Mouse (Mus musculus) urinary bladder, adult 2 months (tissue): ENCODE measurements around the gene Apc2. TPM values are rescaled to one million over a fixed set of nuclear protein-coding genes. Genes with fewer than 3 reads are reported as not detected.

Experiments
- polyA plus RNA-seq: library from polyadenylated mRNA; depleted of rRNA; stranded (reverse); fragments of >200 nt; gene quantifications from 2 replicates; pipeline ENCODE4 v1.2.3, GENCODE M21; 2012; rRNA removed

The Apc2 gene
- polyA plus RNA-seq, 1 experiment: 0.76 TPM

Other genes starting within 250 kb of the Apc2 start
- 524 and 620 TPM in 2 replicates for gene Gpx4, start 248.8 kb upstream of the Apc2 start, polyA plus RNA-seq
- 34.0 and 35.4 TPM in 2 replicates for gene Sbno2, start 190.4 kb upstream of the Apc2 start, polyA plus RNA-seq
- 77.3 and 89.9 TPM in 2 replicates for gene Stk11, start 180.2 kb upstream of the Apc2 start, polyA plus RNA-seq
- gene Atp5d, start 157.3 kb upstream of the Apc2 start, polyA plus RNA-seq: 367 and 372 TPM in 2 replicates
- 9.2 and 12.2 TPM in 2 replicates for gene Cbarp, start 155.1 kb upstream of the Apc2 start, polyA plus RNA-seq
- 21.2 and 30.5 TPM in 2 replicates for gene Midn, start 147.7 kb upstream of the Apc2 start, polyA plus RNA-seq
- 249 and 276 TPM in 2 replicates for gene Cirbp, start 130.0 kb upstream of the Apc2 start, polyA plus RNA-seq
- gene 1600002K03Rik, start 123.0 kb upstream of the Apc2 start, polyA plus RNA-seq: 18.4 and 21.5 TPM in 2 replicates
- gene Efna2, start 116.5 kb upstream of the Apc2 start, polyA plus RNA-seq: 3.0 and 3.3 TPM in 2 replicates
- 36.1 and 37.8 TPM in 2 replicates for gene Mum1, start 69.5 kb upstream of the Apc2 start, polyA plus RNA-seq
- gene Ndufs7, start 46.9 kb upstream of the Apc2 start, polyA plus RNA-seq: 294 and 337 TPM in 2 replicates
- gene Gamt, start 35.0 kb upstream of the Apc2 start, polyA plus RNA-seq: 17.4 and 19.0 TPM in 2 replicates
- 68.2 and 82.3 TPM in 2 replicates for gene Dazap1, start 34.5 kb upstream of the Apc2 start, polyA plus RNA-seq
- gene Rps15, start 3.5 kb upstream of the Apc2 start, polyA plus RNA-seq: 3,215 and 3,453 TPM in 2 replicates
- gene 2310011J03Rik, start 24.6 kb downstream of the Apc2 start, polyA plus RNA-seq: 41.8 and 45.6 TPM in 2 replicates
- 9.5 and 9.9 TPM in 2 replicates for gene Pcsk4, start 33.5 kb downstream of the Apc2 start, polyA plus RNA-seq
- 7.7 and 18.0 TPM in 2 replicates for gene Reep6, start 34.0 kb downstream of the Apc2 start, polyA plus RNA-seq
- 57.9 and 65.7 TPM in 2 replicates for gene Adamtsl5, start 52.4 kb downstream of the Apc2 start, polyA plus RNA-seq
- 4.5 and 6.4 TPM in 2 replicates for gene Plk5, start 60.5 kb downstream of the Apc2 start, polyA plus RNA-seq
- gene Mex3d, start 91.7 kb downstream of the Apc2 start, polyA plus RNA-seq: 11.2 and 11.5 TPM in 2 replicates
- gene Mbd3, start 103.6 kb downstream of the Apc2 start, polyA plus RNA-seq: 112 and 119 TPM in 2 replicates
- gene Uqcr11, start 110.9 kb downstream of the Apc2 start, polyA plus RNA-seq: 883 and 983 TPM in 2 replicates
- gene Tcf3, start 137.7 kb downstream of the Apc2 start, polyA plus RNA-seq: 29.7 and 35.4 TPM in 2 replicates
- gene Onecut3, start 198.9 kb downstream of the Apc2 start, polyA plus RNA-seq: not detected in 2 replicates
- gene Atp8b3, start 243.1 kb downstream of the Apc2 start, polyA plus RNA-seq: 0.03 TPM in 1 of 2 replicates, not detected in the other